Mouse (Mus musculus) brain, adult 2 months (tissue): ENCODE measurements at regions not wholly inside any gene's neighbourhood (a gene's known extent, or its start where the extent isn't known, plus 50 kb on each side); places are given as distances from the start of the nearest gene placed in this dataset.

Experiments
- DNase-seq: peaks from one replicate; pipeline ENCODE4 v3.0.0; 2011; ENCODE audit warnings: low read depth, low spot score

- DNase-seq, result peak; percentile 26
These were observed 1318.7 kb downstream of the Slc22a22 start for GRCm38 (mm10) chr15:56158726-56159125.

DNA sequence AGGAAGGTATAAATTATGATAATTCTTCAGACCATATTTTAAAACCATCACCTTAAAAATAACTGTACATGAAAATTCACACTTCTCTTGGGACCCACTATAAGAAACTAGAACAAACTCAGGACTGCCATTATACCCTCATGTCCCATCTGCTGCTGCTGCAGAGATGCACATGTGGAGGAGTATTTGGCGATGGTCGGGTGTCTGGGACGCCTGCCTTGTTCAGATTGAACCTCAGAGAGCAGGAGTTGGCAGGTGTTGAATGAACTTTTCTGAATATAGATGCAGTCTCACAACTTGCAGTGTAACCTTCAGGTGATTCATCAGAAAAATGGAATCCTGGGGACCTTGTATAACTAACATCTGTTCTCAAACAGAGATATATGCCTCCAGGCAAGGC lies 1338.0 kb downstream of the Slc22a22 start:
- peak; percentile 67 for DNase-seq

GRCm38 (mm10) chr15:56136420-56136970 lies 1340.9 kb downstream of the Slc22a22 start:
- DNase-seq, result no peak

DNA sequence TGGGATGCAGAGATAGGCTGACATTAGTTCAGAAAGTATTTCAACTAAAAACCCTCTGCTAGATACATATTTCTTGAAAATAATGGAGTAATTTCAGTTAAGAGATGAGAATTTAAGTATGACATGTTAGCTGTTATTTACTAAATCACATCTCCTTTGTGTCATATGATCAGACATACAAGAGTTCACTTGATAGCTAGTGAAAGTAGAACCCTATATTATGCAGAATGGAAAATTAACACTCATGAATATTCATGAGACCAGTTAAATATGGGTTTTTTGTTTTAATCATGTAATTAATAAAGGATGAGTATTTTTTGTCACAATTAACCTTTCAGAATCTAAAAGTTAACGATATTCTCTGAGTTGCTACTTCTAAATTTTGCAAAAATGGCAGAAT lies 1349.4 kb downstream of the Slc22a22 start:
- no peak for DNase-seq

- DNase-seq, result no peak
These were observed 1357.9 kb downstream of the Slc22a22 start for GRCm38 (mm10) chr15:56119287-56120065.

- peak; percentile 34 for DNase-seq
These were observed 1369.1 kb downstream of the Slc22a22 start for GRCm38 (mm10) chr15:56108313-56108712.

DNA sequence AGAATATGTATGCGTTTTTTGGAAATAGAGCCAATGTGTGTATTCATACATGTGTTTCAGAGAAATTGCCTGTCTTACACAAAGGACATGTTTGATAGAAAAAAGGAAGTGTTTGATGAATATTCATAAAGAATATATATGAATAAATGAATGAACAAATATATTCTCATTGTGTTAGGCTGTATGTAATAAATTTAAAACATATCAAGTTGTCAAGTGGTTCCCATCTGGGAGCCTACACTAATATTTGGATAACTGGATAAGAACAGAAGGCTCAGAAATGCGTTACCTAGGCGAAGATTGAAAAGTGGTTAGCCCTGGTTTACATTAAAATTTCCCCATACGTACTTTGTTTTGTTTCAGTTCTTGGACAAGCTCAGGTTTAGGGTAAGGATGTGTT lies 1369.7 kb downstream of the Slc22a22 start:
- no peak for DNase-seq

DNA sequence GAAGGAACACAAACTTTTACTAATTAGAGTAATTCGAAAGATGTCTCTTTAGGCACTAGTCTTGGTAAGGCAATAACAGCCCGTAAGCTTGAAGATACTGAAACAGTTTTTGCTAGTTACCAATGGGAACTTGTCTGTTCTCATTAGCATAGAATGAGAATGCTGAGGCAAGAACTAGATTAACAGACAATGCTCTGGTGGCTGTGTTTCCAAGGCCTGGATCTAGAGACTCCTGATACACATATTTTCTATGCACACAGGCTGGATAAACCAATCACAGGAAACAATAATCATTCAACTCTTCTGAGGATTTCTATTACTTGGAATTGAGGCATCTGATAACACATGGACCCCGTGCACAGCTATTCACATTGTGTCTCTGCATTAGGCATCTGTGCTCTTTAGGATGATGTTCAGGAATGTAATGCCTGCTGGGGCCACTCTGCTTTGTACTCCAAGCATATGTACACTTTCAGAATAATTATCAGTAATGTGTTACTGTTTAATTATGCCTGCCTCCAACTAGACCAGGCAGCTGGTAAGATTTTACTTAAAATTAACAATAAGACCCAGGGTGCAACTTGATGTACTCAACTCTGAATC lies 1377.2 kb downstream of the Slc22a22 start:
- no peak for DNase-seq

GRCm38 (mm10) chr15:56077838-56078567 lies 1399.4 kb downstream of the Slc22a22 start:
- DNase-seq, result no peak

GRCm38 (mm10) chr15:56077081-56077480 lies 1400.3 kb downstream of the Slc22a22 start:
- no peak for DNase-seq

GRCm38 (mm10) chr15:56076680-56077079 lies 1400.7 kb downstream of the Slc22a22 start:
- no peak for DNase-seq

DNA sequence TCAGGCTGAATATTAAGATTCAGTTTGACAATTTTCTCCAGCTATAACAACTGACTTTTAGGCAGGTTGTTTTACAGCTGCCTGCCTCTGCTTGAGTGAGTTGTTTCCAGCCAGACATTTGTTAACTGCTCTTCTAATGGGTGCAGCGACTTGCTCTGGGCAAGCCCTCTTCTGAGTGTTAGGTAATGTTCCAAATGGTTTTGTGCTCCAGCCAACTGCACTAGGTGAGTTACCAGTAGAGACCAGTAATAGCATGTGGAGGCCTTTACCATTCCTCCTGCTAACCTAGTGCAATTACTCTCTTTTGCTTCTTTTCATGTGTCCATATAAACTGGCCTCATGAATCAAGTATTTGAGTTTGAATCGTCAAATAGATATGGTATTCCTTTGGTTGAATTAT lies 1407.9 kb downstream of the Slc22a22 start:
- no peak for DNase-seq

DNA sequence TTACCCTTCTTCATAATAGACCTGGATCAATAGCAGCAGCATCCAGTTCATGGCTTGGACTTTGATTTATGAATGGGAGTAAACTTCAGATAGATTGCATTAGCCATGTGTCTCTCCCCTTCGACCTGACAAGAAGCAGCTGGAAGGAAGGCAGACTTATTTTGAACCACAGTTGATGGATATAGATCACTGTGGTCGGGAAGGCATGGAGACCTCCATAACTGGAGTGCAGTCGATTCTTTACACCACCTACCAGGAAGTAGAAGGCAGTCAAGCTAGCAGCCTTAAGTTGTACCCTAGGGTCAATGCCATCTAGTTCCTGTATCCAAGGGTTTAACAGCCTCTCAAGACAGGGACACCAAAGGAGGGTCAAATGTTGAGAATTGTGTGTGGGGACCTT lies 1410.2 kb downstream of the Slc22a22 start:
- no peak for DNase-seq

GRCm38 (mm10) chr15:56066540-56066939 lies 1410.9 kb downstream of the Slc22a22 start:
- no peak for DNase-seq

DNA sequence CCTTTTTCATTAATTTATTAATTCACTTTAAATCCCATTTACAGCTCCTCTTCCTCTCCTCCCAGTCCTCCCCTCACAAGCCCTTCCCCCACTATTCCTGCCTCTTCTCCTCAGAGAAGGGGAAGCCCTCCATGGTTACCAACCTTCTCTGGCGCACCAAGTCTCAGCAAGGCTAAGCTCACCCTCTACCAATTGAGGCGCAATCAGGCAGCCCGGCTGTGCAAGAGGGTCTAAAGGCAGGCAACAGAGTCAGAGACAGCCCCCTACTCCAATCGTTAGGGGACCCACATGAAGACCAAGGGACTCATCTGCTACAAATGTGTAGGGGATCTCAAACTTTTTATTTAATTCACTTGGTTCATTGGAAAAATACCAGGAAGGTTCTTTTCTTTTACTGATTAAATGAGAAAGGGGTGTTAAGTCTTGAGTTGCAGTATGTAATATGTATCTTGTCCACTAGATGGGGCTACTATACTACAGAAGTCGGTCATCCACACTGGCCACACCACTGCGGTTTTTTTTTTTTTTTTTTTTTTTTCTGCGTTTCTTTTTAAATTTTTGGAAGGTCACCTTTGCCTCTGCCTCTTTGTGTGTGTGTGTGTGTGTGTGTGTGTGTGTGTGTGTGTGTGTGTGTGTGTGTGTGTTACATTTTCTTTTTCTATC lies 1411.4 kb downstream of the Slc22a22 start:
- peak; percentile 67 for DNase-seq

DNA sequence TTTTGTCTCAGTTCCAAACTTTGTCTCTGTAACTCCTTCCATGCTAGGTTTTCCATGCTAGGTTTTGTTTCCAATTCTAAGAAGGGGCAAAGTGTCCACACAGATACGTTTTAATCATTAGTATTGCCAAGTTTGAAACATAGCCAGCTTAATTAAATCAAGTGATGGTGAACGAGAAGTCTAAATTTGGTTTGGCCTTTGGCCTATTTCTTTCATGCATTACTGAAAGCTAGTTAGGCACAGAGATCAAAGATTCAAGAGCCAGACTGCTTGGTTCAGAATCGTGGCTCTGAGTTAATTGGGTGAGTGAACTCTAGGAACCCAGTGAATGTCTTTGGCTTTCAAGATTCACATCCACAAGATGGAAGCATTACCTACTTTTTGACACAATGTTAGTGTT lies 1414.8 kb downstream of the Slc22a22 start:
- DNase-seq, result no peak

DNA sequence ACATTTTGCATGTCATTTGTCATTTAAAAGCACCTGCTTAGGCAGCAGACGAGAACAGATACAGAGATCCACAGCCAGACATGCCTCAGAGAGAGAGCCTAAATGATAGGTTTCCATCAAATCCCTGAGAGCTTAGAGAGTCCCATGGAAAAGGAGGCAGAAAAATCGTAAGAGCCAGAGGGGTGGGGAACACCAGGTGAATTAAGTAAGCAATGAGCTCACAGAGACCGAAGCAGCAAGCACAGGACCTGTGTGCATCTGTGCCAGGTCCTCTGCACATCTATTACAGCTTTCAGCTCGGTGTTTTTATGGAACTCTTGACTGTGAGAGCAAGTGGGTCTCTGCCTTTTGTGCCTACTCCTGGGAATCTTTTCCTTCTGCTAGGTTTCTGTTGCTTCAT lies 1416.1 kb downstream of the Slc22a22 start:
- no peak for DNase-seq

- DNase-seq, result no peak
These were observed 1426.7 kb downstream of the Slc22a22 start for GRCm38 (mm10) chr15:56050716-56051115.

DNA sequence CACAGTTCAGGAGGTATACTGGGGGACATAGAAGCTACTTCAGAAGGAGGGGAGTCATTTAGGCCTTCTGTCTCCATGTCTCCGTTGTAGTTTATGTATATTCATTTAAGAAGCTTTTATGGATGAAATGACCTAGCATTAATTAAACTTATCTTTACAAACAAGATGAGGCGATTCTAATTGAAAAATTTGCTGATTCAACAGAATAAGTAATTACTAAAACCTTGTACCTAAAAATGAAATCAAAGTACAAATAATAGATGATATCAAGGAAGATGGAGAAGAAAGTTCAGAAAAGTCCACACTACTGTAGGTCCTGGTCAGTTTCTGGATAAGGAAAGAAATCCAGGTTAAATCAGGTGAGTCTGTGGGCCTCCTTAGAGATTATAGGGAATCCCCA lies 1429.6 kb downstream of the Slc22a22 start:
- no peak for DNase-seq

DNA sequence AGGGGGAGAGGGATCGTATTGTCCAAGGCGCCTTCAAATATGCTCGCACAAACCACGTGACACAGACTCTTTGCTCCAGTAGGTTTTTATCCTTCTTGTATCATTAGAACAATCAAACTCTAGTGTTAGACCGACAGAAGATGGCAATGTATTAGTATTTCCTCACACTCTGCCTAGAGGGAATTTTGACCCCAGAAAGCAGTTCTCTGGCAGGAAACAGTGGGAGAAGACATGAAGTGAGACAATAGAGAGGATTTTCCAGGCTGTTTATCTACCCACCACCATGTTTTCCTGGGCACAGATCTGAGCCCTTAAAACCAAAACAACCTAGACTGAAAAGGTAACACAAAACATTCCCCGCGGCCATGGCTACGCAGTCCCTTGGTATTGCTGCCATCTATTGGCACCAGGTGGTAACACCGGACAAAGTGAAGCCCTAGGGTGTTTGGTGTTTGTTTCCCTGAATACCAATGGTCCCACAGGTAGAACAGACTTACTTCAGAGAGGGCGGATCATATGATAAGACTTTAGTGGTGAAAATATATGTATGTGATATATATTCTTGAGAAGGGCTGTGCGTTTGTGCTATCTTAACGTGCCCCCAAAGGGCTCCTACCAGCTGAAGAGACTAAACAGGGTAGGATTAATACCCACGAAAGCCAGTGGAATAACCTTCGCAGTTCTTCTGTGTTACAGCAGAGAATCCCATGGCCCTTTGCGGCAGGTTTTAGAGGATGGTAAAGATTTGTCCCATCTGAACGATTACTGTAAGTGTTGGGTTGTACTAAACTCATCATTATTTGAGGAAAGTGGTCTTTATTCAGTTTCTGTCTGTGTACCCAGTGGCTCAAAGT lies 1430.5 kb downstream of the Slc22a22 start:
- DNase-seq, result peak; percentile 65
